Mouse (Mus musculus) layer of hippocampus, postnatal 25 days (tissue): ENCODE data around the gene Ppp1r36. TPM values are rescaled to one million over a fixed set of nuclear protein-coding genes. Genes with fewer than 3 reads are reported as not detected.

Experiments
- DNase-seq, 2 experiments: peaks; one replicate each; pipeline ENCODE4 v3.0.0; 2022; ENCODE audit warnings: mixed read lengths in 2 of 2, low spot score in 1 of 2; ENCODE audit errors: extremely low spot score in 1 of 2
- total RNA-seq, 2 experiments: library from RNA; stranded (reverse); gene quantifications; 2 replicates each; pipeline ENCODE4 v1.2.3; 2021

Ppp1r36 gene
- 1 to 10 TPM in 1 of 2 experiments, under 1 TPM in 1; 0.92 to 1.5 TPM for total RNA-seq

GRCm38 (mm10) chr12:76417433-76417854 lies at the start of gene Ppp1r36:
Gene Ppp1r36, plus strand, starts transcription at chr12:76417538.
- DNase-seq = no peak

DNA sequence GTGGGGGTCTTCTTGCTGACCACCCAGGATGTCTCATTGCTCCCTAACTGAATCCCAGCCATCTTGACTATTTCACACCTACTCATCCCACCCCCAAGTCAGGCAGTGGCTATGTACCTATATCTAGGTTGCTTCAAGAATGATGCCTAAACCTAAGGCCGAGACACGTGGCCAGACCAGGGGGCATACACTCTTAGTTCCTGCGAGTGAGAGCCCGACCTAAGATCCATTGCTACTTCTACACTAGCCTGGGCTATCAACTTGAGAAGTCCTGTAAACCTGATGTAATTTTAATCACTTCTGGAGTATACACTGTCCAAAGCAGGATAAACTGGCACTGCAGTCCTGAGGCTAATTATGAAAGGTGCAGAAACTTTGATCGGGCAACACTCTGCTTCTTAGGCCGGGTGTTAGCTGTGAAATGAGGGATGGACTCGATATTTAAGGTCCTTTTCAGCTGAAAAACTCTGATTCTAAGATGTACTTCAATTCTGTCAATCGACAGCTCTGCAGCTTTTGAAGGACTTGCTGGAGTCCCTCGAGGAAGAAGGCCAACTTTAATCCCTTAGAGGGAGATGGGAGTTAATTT lies 49.0 kb upstream of the Ppp1r36 start:
- DNase-seq = no peak

- peak in 1 of 2 experiments; percentile 42 for DNase-seq
Observed at GRCm38 (mm10) chr12:76368790-76369205, 48.5 kb upstream of the Ppp1r36 start.

- DNase-seq = peak; percentile 67 to 84
Observed at GRCm38 (mm10) chr12:76369206-76369977, 47.9 kb upstream of the Ppp1r36 start, which contains the start of gene Zbtb25. Gene Zbtb25, minus strand, starts transcription at chr12:76369602.

- DNase-seq = peak; percentile 62 to 79
Observed at GRCm38 (mm10) chr12:76369978-76370830, 47.1 kb upstream of the Ppp1r36 start, which contains the start of gene Zbtb1. Gene Zbtb1, plus strand, starts transcription at chr12:76370266.

GRCm38 (mm10) chr12:76370831-76371571 lies 46.3 kb upstream of the Ppp1r36 start:
- peak; percentile 44 for DNase-seq

- DNase-seq = no peak
Observed at GRCm38 (mm10) chr12:76372046-76372445, 45.3 kb upstream of the Ppp1r36 start.

DNA sequence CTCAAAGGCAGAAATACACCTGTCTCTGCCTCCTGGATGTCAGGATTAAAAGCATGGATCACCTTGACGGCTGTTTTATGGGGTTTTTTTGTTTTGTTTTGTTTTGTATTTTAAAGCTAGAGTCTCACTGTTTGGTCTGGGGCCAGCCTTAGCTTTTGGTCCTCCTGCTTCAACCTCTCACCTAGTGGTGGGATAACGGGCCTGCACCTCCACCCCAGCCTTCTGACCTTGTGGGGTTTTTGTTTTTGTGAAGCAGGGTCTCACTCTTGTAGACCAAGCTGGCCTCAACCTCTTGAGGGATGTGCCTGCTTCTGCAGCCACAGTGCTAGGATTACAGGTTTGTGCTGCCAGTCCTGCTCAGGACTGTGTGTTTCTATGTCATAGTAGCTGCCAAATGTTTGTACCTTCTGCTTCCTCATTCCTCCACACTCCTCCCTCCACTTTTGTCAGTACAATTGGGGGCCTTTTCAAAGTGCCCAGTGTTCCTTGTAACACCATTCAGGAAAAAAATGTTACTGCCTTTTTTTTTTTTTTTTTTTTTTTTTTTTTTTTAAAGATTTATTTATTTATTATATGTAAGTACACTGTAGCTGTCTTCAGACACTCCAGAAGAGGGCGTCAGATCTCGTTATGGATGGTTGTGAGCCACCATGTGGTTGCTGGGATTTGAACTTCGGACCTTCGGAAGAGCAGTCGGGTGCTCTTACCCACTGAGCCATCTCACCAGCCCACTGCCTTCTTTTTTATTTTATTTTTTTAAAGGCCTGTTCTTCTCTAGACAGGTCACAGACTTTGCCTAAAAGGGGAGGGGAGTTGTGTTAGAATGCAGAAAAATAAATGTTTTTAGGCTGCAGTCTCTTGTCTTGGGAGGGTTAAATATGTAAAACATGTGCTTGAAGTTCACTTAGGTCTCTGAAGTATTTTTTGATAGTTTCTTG lies 44.2 kb upstream of the Ppp1r36 start:
- DNase-seq = no peak

GRCm38 (mm10) chr12:76373991-76374390 lies 43.3 kb upstream of the Ppp1r36 start:
- no peak for DNase-seq

DNA sequence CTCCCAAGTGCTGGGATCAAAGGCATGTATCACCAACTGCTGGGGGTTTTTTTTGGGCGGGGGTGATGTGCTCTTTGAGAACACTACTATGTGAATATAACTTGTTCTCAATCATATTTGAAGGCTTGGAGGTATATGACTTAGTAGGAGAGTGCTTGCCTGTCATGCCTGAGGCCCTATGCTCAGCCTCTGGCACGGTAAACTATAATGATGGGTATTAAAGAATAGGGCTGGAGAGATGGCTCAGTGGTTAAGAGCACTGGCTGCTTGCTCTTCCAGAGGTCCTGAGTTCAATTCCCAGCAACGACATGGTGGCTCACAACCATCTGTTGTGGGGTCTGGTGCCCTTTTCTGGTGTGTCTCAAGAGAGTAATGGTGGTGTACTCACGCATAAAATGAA lies 42.4 kb upstream of the Ppp1r36 start:
- DNase-seq = no peak

DNA sequence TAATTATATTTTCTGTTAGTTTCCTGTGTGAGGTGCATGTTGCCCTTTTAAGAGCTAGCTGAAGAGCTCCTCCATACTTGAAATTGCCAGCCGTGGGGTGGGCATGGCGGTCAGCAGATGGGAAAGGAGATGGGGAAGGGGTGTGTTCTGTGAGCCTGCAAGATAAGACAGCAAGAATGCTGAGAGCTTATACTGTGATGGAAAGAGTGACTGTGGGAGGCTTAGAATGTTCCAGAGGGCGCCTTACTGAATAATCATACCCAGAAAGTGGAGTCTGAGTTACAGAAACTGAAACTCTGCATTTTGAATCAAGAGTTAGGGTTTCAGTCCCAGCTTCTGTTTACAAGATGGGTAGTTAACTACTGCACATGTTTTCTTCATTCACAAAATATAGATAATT lies 41.8 kb upstream of the Ppp1r36 start:
- no peak for DNase-seq

DNA sequence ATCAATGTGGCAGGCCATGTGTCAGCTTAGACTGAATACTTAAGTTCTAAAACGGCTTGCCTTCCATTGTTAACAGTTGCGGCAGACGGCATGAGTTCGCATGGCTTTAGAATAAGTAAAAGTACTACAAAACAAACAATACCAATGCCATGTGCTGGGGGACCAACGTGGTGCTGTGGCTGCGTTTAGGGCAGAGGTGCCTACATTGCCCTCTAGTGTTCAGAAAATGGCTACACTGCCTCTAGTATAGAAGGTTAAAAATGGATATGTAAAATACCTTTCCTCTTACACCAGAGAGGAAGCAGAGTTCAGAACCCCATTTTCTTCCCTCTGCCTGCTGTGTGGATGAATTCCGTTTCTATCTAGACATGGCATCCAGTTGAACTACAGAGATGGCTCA lies 40.7 kb upstream of the Ppp1r36 start:
- DNase-seq = no peak

DNA sequence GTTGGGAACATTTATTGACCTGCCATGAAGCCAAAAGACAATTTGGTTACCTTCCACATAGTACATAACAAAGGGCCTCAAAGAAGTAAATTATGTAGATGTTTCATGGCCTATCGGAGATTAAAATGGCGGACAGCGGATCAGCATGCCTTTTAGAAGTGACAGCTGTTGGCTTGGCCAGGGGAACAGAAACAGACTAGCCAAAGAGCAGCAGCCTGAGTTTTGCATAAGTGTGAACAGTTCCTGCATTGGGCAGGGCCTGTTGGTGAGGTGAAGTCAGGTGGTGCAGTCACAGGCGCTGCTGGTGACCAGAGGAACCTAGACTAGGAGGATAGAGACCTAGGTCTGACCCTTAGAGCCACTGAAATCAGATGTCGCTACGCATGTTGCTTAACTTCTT lies 40.3 kb upstream of the Ppp1r36 start:
- no peak for DNase-seq

DNA sequence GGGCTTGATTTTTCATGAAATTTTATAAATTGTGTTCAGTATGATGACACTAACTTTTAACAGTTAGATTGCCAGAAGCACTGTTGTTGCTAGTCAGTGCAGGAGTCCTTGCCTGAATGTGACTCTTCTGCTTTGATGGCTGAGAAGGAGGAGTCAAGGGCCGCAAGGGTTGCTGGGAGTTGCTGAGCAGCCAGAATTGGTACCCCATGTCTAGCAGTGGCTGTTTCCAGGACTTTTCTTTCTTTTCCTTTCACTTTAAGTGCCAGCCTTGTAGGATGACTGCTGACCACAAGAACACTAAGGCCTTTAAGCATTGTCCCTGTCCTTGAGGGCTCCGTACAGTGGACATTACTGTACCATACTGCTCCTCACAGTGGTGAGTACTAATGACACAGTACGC lies 39.6 kb upstream of the Ppp1r36 start:
- no peak for DNase-seq

DNA sequence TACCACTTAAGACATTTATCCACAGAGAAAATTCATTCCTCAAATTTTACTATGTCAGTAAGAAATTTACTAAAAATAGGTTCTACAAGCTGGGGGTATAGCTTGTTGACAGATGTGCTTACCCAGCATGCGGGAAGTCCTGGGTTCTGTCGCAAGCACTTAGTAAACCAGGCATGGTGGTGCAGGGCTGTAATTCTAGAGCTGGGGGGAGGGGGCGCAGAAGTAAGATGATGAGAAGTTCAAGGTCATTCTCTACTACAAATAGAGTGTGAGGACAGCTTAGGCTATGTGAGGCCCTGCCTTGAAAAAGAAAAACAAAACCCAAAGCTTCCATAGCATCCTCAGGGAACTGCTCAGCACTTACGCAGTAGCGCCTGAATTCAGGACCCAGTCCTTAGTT lies 38.8 kb upstream of the Ppp1r36 start:
- no peak for DNase-seq

DNA sequence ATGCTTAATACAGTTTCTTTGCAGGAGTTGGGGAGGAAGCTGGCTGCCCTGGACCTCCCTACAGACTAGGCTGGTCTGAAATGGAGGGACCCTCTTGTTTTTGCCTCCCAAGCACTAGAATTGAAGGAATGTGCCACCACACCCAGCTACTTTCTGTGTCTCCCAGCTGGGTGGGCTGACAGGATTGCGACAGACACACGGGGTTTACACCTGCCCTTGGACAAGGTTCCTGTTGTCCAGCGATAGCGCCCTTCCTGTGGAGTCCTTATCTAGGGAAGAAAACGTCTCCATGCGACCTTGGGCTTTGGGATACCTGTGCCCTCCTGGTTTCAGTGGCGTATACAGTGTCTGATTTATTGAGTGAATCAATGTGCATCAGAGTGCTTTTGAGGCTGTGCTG lies 37.2 kb upstream of the Ppp1r36 start:
- no peak for DNase-seq

DNA sequence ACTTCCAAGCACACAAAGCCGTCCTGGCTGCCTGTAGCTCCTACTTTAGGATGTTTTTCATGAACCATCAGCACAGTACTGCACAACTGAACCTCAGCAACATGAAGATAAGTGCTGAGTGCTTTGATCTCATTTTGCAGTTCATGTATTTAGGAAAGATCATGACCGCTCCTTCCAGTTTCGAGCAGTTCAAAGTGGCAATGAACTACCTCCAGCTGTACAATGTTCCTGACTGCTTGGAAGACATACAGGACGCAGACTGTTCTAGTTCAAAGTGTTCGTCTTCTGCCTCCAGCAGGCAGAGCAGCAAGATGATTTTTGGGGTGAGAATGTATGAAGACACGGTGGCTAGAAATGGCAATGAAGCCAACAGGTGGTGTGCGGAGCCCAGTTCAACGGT lies 32.0 kb upstream of the Ppp1r36 start:
- DNase-seq = no peak

DNA sequence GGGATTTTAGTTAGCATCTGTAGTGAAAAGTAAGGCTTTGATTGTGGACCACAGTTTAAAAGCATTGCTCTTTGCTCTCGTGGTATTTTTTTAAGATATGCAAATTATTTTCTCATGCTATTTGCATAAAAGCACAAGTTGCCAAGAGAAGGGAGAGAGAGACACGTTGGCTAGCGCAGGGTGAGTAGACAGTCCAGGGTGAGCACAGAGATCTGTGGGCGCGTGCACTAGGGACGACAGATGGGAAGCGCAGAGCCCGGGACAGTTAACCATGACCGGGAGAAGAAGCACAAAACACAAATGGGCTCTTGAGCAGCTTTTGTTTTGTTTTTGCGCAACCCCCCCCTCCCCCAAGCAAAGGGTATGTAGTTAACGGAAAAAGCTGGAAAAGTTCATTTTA lies 28.5 kb upstream of the Ppp1r36 start:
- no peak for DNase-seq

GRCm38 (mm10) chr12:76391595-76392271 lies 25.6 kb upstream of the Ppp1r36 start:
- no peak for DNase-seq
